Mouse (Mus musculus) kidney, postnatal 10 days (tissue): ENCODE measurements around the gene Tada2b.
A peak's percentile ranks its signal among the peaks of the same experiment; 100 is the strongest.

ENCODE experiments used
- DNase-seq: peaks from one replicate; pipeline ENCODE4 v3.0.0; 2021; ENCODE audit warnings: mixed read lengths

The Tada2b gene

GRCm38 (mm10) chr5:36479735-36480134 is 4.3 kb downstream of the Tada2b start:
- no peak for DNase-seq

GRCm38 (mm10) chr5:36478540-36479420 is 5.3 kb downstream of the Tada2b start:
- DNase-seq = no peak

GRCm38 (mm10) chr5:36477486-36477885 is 6.6 kb downstream of the Tada2b start:
- no peak for DNase-seq

GRCm38 (mm10) chr5:36474283-36474682 is 9.8 kb downstream of the Tada2b start:
- peak; percentile 82 for DNase-seq

GRCm38 (mm10) chr5:36472876-36473655 is 11.0 kb downstream of the Tada2b start:
- DNase-seq = no peak

GRCm38 (mm10) chr5:36471206-36471605 is 12.9 kb downstream of the Tada2b start:
- DNase-seq = peak; percentile 45

- no peak for DNase-seq
These were observed 18.2 kb downstream of the Tada2b start for GRCm38 (mm10) chr5:36465889-36466288.

- peak; percentile 99 for DNase-seq
These were observed 19.1 kb downstream of the Tada2b start, which contains the start of gene Grpel1 for GRCm38 (mm10) chr5:36464709-36465661. Grpel1 (plus strand) TSS chr5:36464998.

- no peak for DNase-seq
These were observed 20.7 kb downstream of the Tada2b start for GRCm38 (mm10) chr5:36463391-36463790.

GRCm38 (mm10) chr5:36462810-36463209 is 21.3 kb downstream of the Tada2b start:
- peak; percentile 90 for DNase-seq

- DNase-seq = no peak
These were observed 22.9 kb downstream of the Tada2b start for GRCm38 (mm10) chr5:36461231-36461630.

GRCm38 (mm10) chr5:36460712-36461111 is 23.4 kb downstream of the Tada2b start:
- DNase-seq = no peak

- peak; percentile 65 for DNase-seq
These were observed 25.2 kb downstream of the Tada2b start for GRCm38 (mm10) chr5:36458926-36459325.

- no peak for DNase-seq
These were observed 26.4 kb downstream of the Tada2b start for GRCm38 (mm10) chr5:36457706-36458105.

- no peak for DNase-seq
These were observed 31.3 kb downstream of the Tada2b start for GRCm38 (mm10) chr5:36452821-36453220.

- no peak for DNase-seq
These were observed 32.2 kb downstream of the Tada2b start for GRCm38 (mm10) chr5:36451872-36452389.

- DNase-seq = no peak
These were observed 33.0 kb downstream of the Tada2b start for GRCm38 (mm10) chr5:36451119-36451518.

- no peak for DNase-seq
These were observed 34.3 kb downstream of the Tada2b start for GRCm38 (mm10) chr5:36449710-36450358.

GRCm38 (mm10) chr5:36447872-36448271 is 36.2 kb downstream of the Tada2b start:
- DNase-seq = no peak

GRCm38 (mm10) chr5:36446166-36446890 is 37.8 kb downstream of the Tada2b start:
- DNase-seq = no peak

GRCm38 (mm10) chr5:36445028-36445427 is 39.1 kb downstream of the Tada2b start:
- no peak for DNase-seq
